Mouse (Mus musculus) kidney, embryonic 16.5 days (tissue): ENCODE measurements around the gene Mrps17. TPM values are rescaled to one million over a fixed set of nuclear protein-coding genes. Genes with fewer than 3 reads are reported as not detected.
A peak's percentile ranks its signal among the peaks of the same experiment; 100 is the strongest.
"Not testable (repeated sequence)": the region's sequence is repeated elsewhere in the genome, so short reads cannot be mapped to it uniquely, and the experiment has no call there.

Experiments
- ATAC-seq: fragments of 200-750 bp; cut with Nextera tagmentation; 2 replicates; pipeline ENCODE4 v1.8.0; 2017; ENCODE audit warnings: moderate TSS enrichment; ENCODE audit not compliant: low FRiP score, low TSS enrichment
- H3K27ac ChIP-seq: fragments of 300-500 bp; sonication (generic); 2 replicates; pipeline ENCODE4 v1.5.1; 2014; ENCODE audit warnings: low read length
- H3K27me3 ChIP-seq: fragments of 300-500 bp; sonication (generic); 2 replicates; pipeline ENCODE4 v1.6.1; 2014; ENCODE audit warnings: low read length, control low read depth, mixed read lengths; ENCODE audit not compliant: insufficient read depth
- H3K36me3 ChIP-seq: fragments of 300-500 bp; sonication (generic); 2 replicates; pipeline ENCODE4 v1.6.1; 2014; ENCODE audit warnings: low read length, control low read depth, mixed read lengths; ENCODE audit not compliant: insufficient read depth
- H3K4me1 ChIP-seq: fragments of 300-500 bp; sonication (generic); 2 replicates; pipeline ENCODE4 v1.6.1; 2014; ENCODE audit warnings: low read length, control low read depth, mixed read lengths; ENCODE audit not compliant: insufficient read depth
- H3K4me2 ChIP-seq: fragments of 300-500 bp; sonication (generic); replicated peaks from 2 replicates; pipeline ENCODE4 v1.6.1; 2014; ENCODE audit warnings: low read depth, low read length
- H3K4me3 ChIP-seq: fragments of 300-500 bp; sonication (generic); 2 replicates; pipeline ENCODE4 v1.5.1; 2014; ENCODE audit warnings: mild to moderate bottlenecking, low read length
- H3K9ac ChIP-seq: fragments of 300-500 bp; sonication (generic); replicated peaks from 2 replicates; pipeline ENCODE4 v1.6.1; 2014; ENCODE audit warnings: low read length
- H3K9me3 ChIP-seq: fragments of 300-500 bp; sonication (generic); 2 replicates; pipeline ENCODE4 v1.6.1; 2016; ENCODE audit warnings: low read length, control low read depth
- WGBS: fragments of 180-500 bp; shearing (Covaris S2); extraction: QIAGEN DNeasy Blood & Tissue Kit; methylation state at CpG from one replicate; pipeline ENCODE4 v1.1.7; 2014; 5-methylcytosine and 5-hydroxymethylcytosine counted together
- polyA plus RNA-seq: library from polyadenylated mRNA; unstranded; fragments of >200 nt; fragmentation: Nextera tagmentation; extraction: Ambion mirVana; gene quantifications from 2 replicates; pipeline ENCODE4 v1.2.1, GENCODE M21; 2015

The Mrps17 gene
- polyA plus RNA-seq: 198 and 203 TPM in 2 replicates

GRCm38 (mm10) chr5:129715326-129715861, at the start of gene Mrps17:
Gene Mrps17 (plus strand): TSS chr5:129715497.
- Histone ChIP-seq H3K36me3 (peaks cover 31% of the 10 kb centered on the region), H3K27me3 (no peaks in the 10 kb centered on the region), H3K9me3 (no peaks in the 10 kb centered on the region), H3K4me3 (peak within 1 kb of the TSS; percentile 78), H3K4me2 (peak within 1 kb of the TSS; percentile 84), H3K4me1 (peaks cover 8% of the 10 kb centered on the region), H3K9ac (peak within 1 kb of the TSS; percentile 78), H3K27ac (no peak within 1 kb of the TSS; the same call in 1 of the 2 replicates)
- peak; percentile 97 for ATAC-seq
- WGBS: under 1% methylated on average over 33 of the region's 33 CpGs

GRCm38 (mm10) chr5:129666271-129666909, 48.9 kb upstream of the Mrps17 start:
- H3K9me3 ChIP-seq: no peaks in the 10 kb centered on the region
- H3K4me2 ChIP-seq: no peak overlapping the region
- no peaks in the 10 kb centered on the region for H3K36me3 ChIP-seq
- H3K4me1 ChIP-seq: peaks cover 11% of the 10 kb centered on the region
- H3K9ac ChIP-seq: no peak overlapping the region
- H3K4me3 ChIP-seq: no peak overlapping the region
- no peak overlapping the region for H3K27ac ChIP-seq
- no peak for ATAC-seq
- 93% methylated on average over 10 of the region's 10 CpGs for WGBS
- no peaks in the 10 kb centered on the region for H3K27me3 ChIP-seq

GRCm38 (mm10) chr5:129667851-129668250, 47.4 kb upstream of the Mrps17 start:
- no peak for ATAC-seq

GRCm38 (mm10) chr5:129669453-129670035, 45.8 kb upstream of the Mrps17 start:
- Histone ChIP-seq H3K36me3 (no peaks in the 10 kb centered on the region), H3K4me1 (peaks cover 11% of the 10 kb centered on the region), H3K27ac (peak overlapping the region; percentile 26; the same call in 1 of the 2 replicates), H3K27me3 (no peaks in the 10 kb centered on the region), H3K4me3 (peak overlapping the region; percentile 85), H3K9me3 (peaks cover 8% of the 10 kb centered on the region), H3K9ac (peak overlapping the region; percentile 89), H3K4me2 (peak overlapping the region; percentile 60)
- ATAC-seq: no peak; the same call in 1 of the 2 replicates
- WGBS: under 1% methylated on average over 31 of the region's 31 CpGs

More at GRCm38 (mm10) chr5:129667851-129668250, 47.4 kb upstream of the Mrps17 start:
- WGBS: 90% methylated on average over 4 of the region's 4 CpGs
- no peak overlapping the region for H3K9ac ChIP-seq
- no peaks in the 10 kb centered on the region for H3K27me3 ChIP-seq
- no peaks in the 10 kb centered on the region for H3K9me3 ChIP-seq
- no peak overlapping the region for H3K4me2 ChIP-seq
- H3K27ac ChIP-seq: no peak overlapping the region
- no peak overlapping the region for H3K4me3 ChIP-seq
- no peaks in the 10 kb centered on the region for H3K36me3 ChIP-seq
- H3K4me1 ChIP-seq: peaks cover 11% of the 10 kb centered on the region

GRCm38 (mm10) chr5:129670036-129670458, 45.2 kb upstream of the Mrps17 start, which contains the start of gene Zfp11:
Gene Zfp11 (minus strand): TSS chr5:129670099.
- peak; percentile 89; the same call in 1 of the 2 replicates for ATAC-seq
- no peaks in the 10 kb centered on the region for H3K36me3 ChIP-seq
- peaks cover 11% of the 10 kb centered on the region for H3K4me1 ChIP-seq
- peak within 1 kb of the TSS; percentile 85 for H3K4me3 ChIP-seq
- WGBS: under 1% methylated on average over 23 of the region's 23 CpGs
- H3K27me3 ChIP-seq: no peaks in the 10 kb centered on the region
- peaks cover 10% of the 10 kb centered on the region for H3K9me3 ChIP-seq
- peak within 1 kb of the TSS; percentile 26; the same call in 1 of the 2 replicates for H3K27ac ChIP-seq
- peak within 1 kb of the TSS; percentile 89 for H3K9ac ChIP-seq
- peak within 1 kb of the TSS; percentile 60 for H3K4me2 ChIP-seq

- not testable (repeated sequence) for H3K9ac ChIP-seq
- 92% methylated on average over 5 of the region's 5 CpGs for WGBS
Observed at GRCm38 (mm10) chr5:129685141-129685540, 30.2 kb upstream of the Mrps17 start.

GRCm38 (mm10) chr5:129687621-129688020, 27.7 kb upstream of the Mrps17 start:
- no peak overlapping the region for H3K4me2 ChIP-seq
- WGBS: 74% methylated on average over 7 of the region's 7 CpGs

More at GRCm38 (mm10) chr5:129685141-129685540, 30.2 kb upstream of the Mrps17 start:
- H3K27me3 ChIP-seq, H3K36me3 ChIP-seq, H3K4me1 ChIP-seq, H3K4me3 ChIP-seq, ATAC-seq, H3K9me3 ChIP-seq, H3K4me2 ChIP-seq, H3K27ac ChIP-seq: not testable (repeated sequence)

GRCm38 (mm10) chr5:129690528-129690927, 24.8 kb upstream of the Mrps17 start:
- Histone ChIP-seq H3K4me1 (no peaks in the 10 kb centered on the region), H3K36me3 (no peaks in the 10 kb centered on the region), H3K4me2 (no peak overlapping the region), H3K4me3 (no peak overlapping the region), H3K27me3 (no peaks in the 10 kb centered on the region), H3K9ac (no peak overlapping the region), H3K27ac (no peak overlapping the region), H3K9me3 (no peaks in the 10 kb centered on the region)
- 77% methylated on average over 3 of the region's 3 CpGs for WGBS
- no peak for ATAC-seq

More at GRCm38 (mm10) chr5:129687621-129688020, 27.7 kb upstream of the Mrps17 start:
- ATAC-seq: no peak
- Histone ChIP-seq H3K27me3 (no peaks in the 10 kb centered on the region), H3K9ac (no peak overlapping the region), H3K4me3 (no peak overlapping the region), H3K27ac (no peak overlapping the region), H3K9me3 (no peaks in the 10 kb centered on the region), H3K36me3 (no peaks in the 10 kb centered on the region), H3K4me1 (no peaks in the 10 kb centered on the region)

GRCm38 (mm10) chr5:129700506-129700905, 14.8 kb upstream of the Mrps17 start:
- Histone ChIP-seq H3K4me3 (no peak overlapping the region), H3K36me3 (no peaks in the 10 kb centered on the region), H3K9me3 (no peaks in the 10 kb centered on the region), H3K4me1 (no peaks in the 10 kb centered on the region), H3K27ac (no peak overlapping the region), H3K27me3 (peaks cover 4% of the 10 kb centered on the region; the same call in 1 of the 2 replicates), H3K9ac (no peak overlapping the region), H3K4me2 (no peak overlapping the region)
- 24% methylated on average over 2 of the region's 2 CpGs for WGBS
- ATAC-seq: no peak
